Mouse (Mus musculus): ENCODE data around the gene Adcy4. TPM values are rescaled to one million over a fixed set of nuclear protein-coding genes. Genes with fewer than 3 reads are reported as not detected.
A peak's percentile ranks its signal among the peaks of the same experiment; 100 is the strongest.

The Adcy4 gene
- total and polyA plus RNA-seq, 2 experiments = 2.4 to 4.5 TPM

DNA sequence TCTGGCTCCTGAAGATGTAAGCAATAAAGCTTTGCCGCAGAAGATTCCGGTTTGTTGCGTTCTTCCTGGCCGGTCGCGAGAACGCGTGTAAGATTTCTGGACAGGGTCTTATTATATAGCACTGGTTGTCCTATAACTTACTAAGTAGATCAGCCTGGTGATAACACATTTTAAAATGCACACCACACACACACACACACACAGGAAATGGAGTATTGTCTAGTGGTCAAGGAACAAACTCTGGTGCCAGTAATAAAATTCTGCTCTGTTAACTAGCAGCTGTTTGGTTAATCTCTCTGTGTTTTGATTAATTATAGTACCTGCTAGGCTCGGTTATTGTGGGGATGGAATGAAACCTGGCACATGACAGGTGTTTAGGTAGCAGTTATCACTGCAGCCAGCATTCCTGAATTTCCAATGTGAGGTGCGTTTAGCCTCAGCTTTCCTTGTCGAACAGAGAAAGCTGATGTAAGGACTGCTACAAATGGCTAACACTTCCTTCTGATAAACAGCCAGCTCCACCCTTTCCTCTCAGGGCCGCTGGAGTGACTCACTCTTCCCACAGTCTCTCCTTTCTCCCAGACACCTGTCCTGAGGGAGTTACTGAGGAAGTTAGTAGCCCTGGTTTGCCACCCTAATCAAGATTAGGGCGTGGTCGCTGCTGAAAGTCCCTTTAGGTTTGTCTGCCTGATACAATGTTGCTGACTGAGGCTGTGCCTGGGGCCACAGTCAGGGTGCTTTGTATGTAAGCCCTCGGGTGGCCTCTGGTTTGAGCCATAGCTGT, 11.7 kb upstream of the Adcy4 start:
- WGBS = 79% methylated on average over 15 of the region's 15 CpGs
- DNase-seq (ENCODE audit: extremely low read depth, low read depth, low spot score) = no peak

DNA sequence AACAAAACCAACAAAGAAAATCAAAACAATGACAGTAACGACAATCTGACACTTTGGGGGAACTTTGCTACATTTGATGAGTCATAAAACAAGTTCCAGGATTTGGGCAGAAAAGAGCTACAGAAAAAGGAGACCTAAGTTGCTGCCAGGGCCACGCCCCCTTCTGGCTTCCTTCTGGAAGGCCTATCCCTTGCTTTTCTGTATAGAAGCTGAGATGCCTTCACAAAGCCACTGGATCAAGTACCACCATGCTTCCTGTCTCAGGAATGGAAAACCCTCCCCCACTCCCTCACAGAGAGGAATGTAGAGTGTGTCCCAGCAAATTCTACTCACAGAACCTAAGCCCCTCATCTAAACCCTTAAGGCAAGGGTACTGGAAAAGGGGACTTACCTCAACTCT, 10.1 kb upstream of the Adcy4 start:
- no peak overlapping the region for H3K4me3 ChIP-seq (ENCODE audit: insufficient read depth, low read depth, low read length)
- TF ChIP-seq CTCF (IDR thresholded peaks at IDR 0.05; ENCODE audit: low read depth, low read length) = no peak
- no peak overlapping the region for H3K9ac ChIP-seq (ENCODE audit: low read depth, low read length)
- no peaks in the 10 kb centered on the region for H3K79me2 ChIP-seq (ENCODE audit: control insufficient read depth, insufficient read depth, low read length)
- no peak overlapping the region for H3K27ac ChIP-seq (replicated peaks; ENCODE audit: insufficient read depth, low read depth, low read length)
- H3K4me1 ChIP-seq (ENCODE audit: control insufficient read depth, insufficient read depth, low read length) = no peaks in the 10 kb centered on the region
- H3K27me3 ChIP-seq (ENCODE audit: control insufficient read depth, insufficient read depth, low read length) = no peaks in the 10 kb centered on the region
- 83% methylated on average over 2 of the region's 2 CpGs for WGBS
- no peak for DNase-seq (ENCODE audit: extremely low read depth, low read depth, low spot score)
- no peaks in the 10 kb centered on the region for H3K36me3 ChIP-seq (ENCODE audit: control insufficient read depth, insufficient read depth, low read length)

More for the DNA sequence above, 11.7 kb upstream of the Adcy4 start:
- no peak overlapping the region for H3K9ac ChIP-seq (ENCODE audit: low read depth, low read length)
- H3K4me3 ChIP-seq (ENCODE audit: insufficient read depth, low read depth, low read length) = no peak overlapping the region
- no peaks in the 10 kb centered on the region for H3K79me2 ChIP-seq (ENCODE audit: control insufficient read depth, insufficient read depth, low read length)
- no peak overlapping the region for H3K27ac ChIP-seq (replicated peaks; ENCODE audit: insufficient read depth, low read depth, low read length)
- TF ChIP-seq CTCF (IDR thresholded peaks at IDR 0.05; ENCODE audit: low read depth, low read length) = no peak
- TF ChIP-seq POLR2A (IDR thresholded peaks at IDR 0.05; ENCODE audit: extremely low read depth, insufficient read depth, low read length) = no peak
- H3K27me3 ChIP-seq (ENCODE audit: control insufficient read depth, insufficient read depth, low read length) = no peaks in the 10 kb centered on the region
- no peaks in the 10 kb centered on the region for H3K4me1 ChIP-seq (ENCODE audit: control insufficient read depth, insufficient read depth, low read length)
- no peaks in the 10 kb centered on the region for H3K36me3 ChIP-seq (ENCODE audit: control insufficient read depth, insufficient read depth, low read length)

DNA sequence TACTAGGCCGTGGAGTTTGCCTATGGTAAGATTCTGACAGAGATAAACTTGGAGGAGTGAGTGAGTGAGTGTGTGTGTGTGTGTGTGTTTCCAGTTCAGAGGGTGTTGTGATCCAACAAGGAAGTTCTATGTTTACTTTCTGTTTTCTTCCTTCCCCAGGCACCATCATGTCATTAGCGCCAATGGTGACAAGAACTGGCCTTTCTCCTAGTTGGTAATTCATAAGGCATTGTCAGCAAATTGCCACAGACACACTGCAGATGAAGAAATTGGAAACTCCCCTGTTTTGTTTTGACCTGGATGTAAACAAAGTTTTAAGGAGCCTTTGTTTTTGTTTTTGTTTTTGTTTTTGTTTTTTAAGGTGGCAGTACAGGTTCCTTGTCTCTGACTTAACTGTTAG, 9.6 kb upstream of the Adcy4 start:
- Histone ChIP-seq H3K27me3 (ENCODE audit: control insufficient read depth, insufficient read depth, low read length) (no peaks in the 10 kb centered on the region), H3K9ac (ENCODE audit: low read depth, low read length) (no peak overlapping the region), H3K4me3 (ENCODE audit: insufficient read depth, low read depth, low read length) (no peak overlapping the region), H3K36me3 (ENCODE audit: control insufficient read depth, insufficient read depth, low read length) (no peaks in the 10 kb centered on the region), H3K4me1 (ENCODE audit: control insufficient read depth, insufficient read depth, low read length) (no peaks in the 10 kb centered on the region), H3K27ac (replicated peaks; ENCODE audit: insufficient read depth, low read depth, low read length) (no peak overlapping the region), H3K79me2 (ENCODE audit: control insufficient read depth, insufficient read depth, low read length) (no peaks in the 10 kb centered on the region)
- WGBS = 71% methylated on average over 2 of the region's 2 CpGs
- TF ChIP-seq POLR2A (IDR thresholded peaks at IDR 0.05; ENCODE audit: extremely low read depth, insufficient read depth, low read length) (no peak), CTCF (IDR thresholded peaks at IDR 0.05; ENCODE audit: low read depth, low read length) (no peak)
- no peak for DNase-seq (ENCODE audit: extremely low read depth, low read depth, low spot score)

DNA sequence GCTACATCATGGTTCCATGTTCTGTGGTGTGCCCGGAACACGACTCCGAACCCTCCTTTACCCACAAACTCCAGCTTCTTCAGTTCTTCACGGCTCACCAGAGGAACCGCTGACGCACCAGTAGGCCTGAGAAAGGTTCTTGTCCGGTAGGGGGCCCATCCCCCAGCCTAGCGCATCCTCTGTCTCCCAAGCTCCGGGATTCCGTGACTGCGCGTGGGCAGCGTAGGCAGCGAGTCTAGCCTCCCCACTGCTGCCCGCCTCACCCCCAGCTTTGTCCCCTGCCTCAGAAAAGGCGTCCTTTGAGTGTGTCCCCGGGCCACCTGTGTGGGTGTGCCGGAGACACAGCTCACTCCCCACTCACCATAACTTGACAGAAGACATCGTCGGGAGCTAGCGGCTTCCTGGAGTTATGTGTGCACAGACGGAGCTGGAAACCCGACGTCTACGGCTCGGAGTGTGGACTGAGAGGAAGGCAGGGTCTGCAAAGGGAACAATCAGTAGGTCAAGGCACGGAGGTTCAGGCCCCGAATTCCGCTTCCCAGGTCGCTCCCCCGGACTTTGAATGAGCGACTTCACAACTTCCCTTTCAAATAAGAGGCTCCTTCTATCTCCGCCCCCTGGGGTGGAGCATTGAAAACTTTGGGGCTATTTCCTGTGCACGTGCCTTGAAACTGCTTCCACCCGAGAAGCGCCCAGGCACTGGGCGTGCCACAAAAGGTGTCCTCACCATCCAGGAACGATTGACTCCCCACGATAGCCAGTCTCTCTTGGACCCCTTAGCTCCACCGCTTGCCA, 4.6 kb upstream of the Adcy4 start, which contains the start of gene Ripk3:
Gene Ripk3, minus strand, starts transcription at position 610 of the 795 bp plus-strand sequence.
- Histone ChIP-seq H3K27ac (replicated peaks; ENCODE audit: insufficient read depth, low read depth, low read length) (no peak within 1 kb of the TSS), H3K36me3 (ENCODE audit: control insufficient read depth, insufficient read depth, low read length) (no peaks in the 10 kb centered on the region), H3K79me2 (ENCODE audit: control insufficient read depth, insufficient read depth, low read length) (no peaks in the 10 kb centered on the region), H3K9ac (ENCODE audit: low read depth, low read length) (peak within 1 kb of the TSS; percentile 18; the same call in 1 of the 2 replicates), H3K4me3 (ENCODE audit: insufficient read depth, low read depth, low read length) (peak within 1 kb of the TSS; percentile 50), H3K27me3 (ENCODE audit: control insufficient read depth, insufficient read depth, low read length) (no peaks in the 10 kb centered on the region), H3K4me1 (ENCODE audit: control insufficient read depth, insufficient read depth, low read length) (no peaks in the 10 kb centered on the region)
- 5% methylated on average over 40 of the region's 40 CpGs for WGBS
- TF ChIP-seq POLR2A (IDR thresholded peaks at IDR 0.05; ENCODE audit: extremely low read depth, insufficient read depth, low read length) (0 out of 2 replicates have a peak, but pooled peaks have one; percentile 14), CTCF (IDR thresholded peaks at IDR 0.05; ENCODE audit: low read depth, low read length) (no peak)
- peak; percentile 18 for DNase-seq (ENCODE audit: extremely low read depth, low read depth, low spot score)

DNA sequence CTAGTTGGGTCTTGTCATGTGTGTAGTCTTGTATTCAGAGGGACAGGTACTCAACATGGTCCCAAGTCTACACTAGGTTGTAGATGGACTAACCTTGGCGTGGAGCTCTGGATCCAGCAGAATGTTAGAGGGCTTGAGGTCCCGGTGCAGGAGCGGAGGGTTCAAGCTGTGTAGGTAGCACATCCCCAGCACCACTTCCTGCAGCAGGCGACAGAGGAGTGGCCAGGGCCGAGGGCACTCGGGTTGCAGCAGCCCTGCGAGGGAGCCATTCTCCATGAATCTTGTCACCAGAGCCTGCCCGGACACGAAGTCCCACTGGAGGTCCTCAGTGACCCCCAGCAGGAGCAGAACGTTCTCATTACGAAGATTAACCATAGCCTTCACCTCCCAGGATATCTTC, 3.8 kb upstream of the Adcy4 start:
- Histone ChIP-seq H3K79me2 (ENCODE audit: control insufficient read depth, insufficient read depth, low read length) (no peaks in the 10 kb centered on the region), H3K4me3 (ENCODE audit: insufficient read depth, low read depth, low read length) (no peak overlapping the region), H3K4me1 (ENCODE audit: control insufficient read depth, insufficient read depth, low read length) (no peaks in the 10 kb centered on the region), H3K27ac (replicated peaks; ENCODE audit: insufficient read depth, low read depth, low read length) (no peak overlapping the region), H3K27me3 (ENCODE audit: control insufficient read depth, insufficient read depth, low read length) (no peaks in the 10 kb centered on the region), H3K9ac (ENCODE audit: low read depth, low read length) (no peak overlapping the region), H3K36me3 (ENCODE audit: control insufficient read depth, insufficient read depth, low read length) (no peaks in the 10 kb centered on the region)
- 48% methylated on average over 11 of the region's 11 CpGs for WGBS
- DNase-seq (ENCODE audit: extremely low read depth, low read depth, low spot score) = no peak
- TF ChIP-seq CTCF (IDR thresholded peaks at IDR 0.05; ENCODE audit: low read depth, low read length) (no peak), POLR2A (IDR thresholded peaks at IDR 0.05; ENCODE audit: extremely low read depth, insufficient read depth, low read length) (no peak)

All from liver, adult 2 months (tissue).